Mouse (Mus musculus) left cerebral cortex, postnatal 4 days (tissue): ENCODE measurements around the gene Acat2. TPM values are rescaled to one million over a fixed set of nuclear protein-coding genes. Genes with fewer than 3 reads are reported as not detected.
"Not testable (repeated sequence)": the region's sequence is repeated elsewhere in the genome, so short reads cannot be mapped to it uniquely, and the experiment has no call there.

Experiments used
- DNase-seq: peaks from one replicate; pipeline ENCODE4 v3.0.0-alpha.2; 2022
- intact Hi-C: fragments of 180-260 bp; cut with DNase I; formaldehyde crosslinking; loops from one replicate; pipeline ENCODE4 v1.15.1; 2025
- total RNA-seq, 2 experiments: library from RNA; stranded (reverse); gene quantifications; 2 replicates each; pipeline ENCODE4 v1.2.3; 2021

The Acat2 gene
- total RNA-seq, 2 experiments from 2014 or later: 212 to 235 TPM

- intact Hi-C loops: no loop called here
- no peak for DNase-seq
Observed at GRCm38 (mm10) chr17:12909361-12910280, 50.9 kb downstream of the Acat2 start, which contains the start of gene Pnldc1. Gene Pnldc1 (minus strand): TSS chr17:12910230.

- DNase-seq: no peak
Observed at GRCm38 (mm10) chr17:12906436-12906835, 54.1 kb downstream of the Acat2 start.

GRCm38 (mm10) chr17:12905810-12906209 is 54.7 kb downstream of the Acat2 start:
- DNase-seq: no peak
- intact Hi-C loops: no loop called here

More at GRCm38 (mm10) chr17:12906436-12906835, 54.1 kb downstream of the Acat2 start:
- intact Hi-C loops: no loop called here

- intact Hi-C loops: no loop called here
- DNase-seq: no peak
Observed at GRCm38 (mm10) chr17:12904349-12904748, 56.2 kb downstream of the Acat2 start.

- intact Hi-C loops: no loop called here
- DNase-seq: no peak
Observed at GRCm38 (mm10) chr17:12903372-12904333, 56.9 kb downstream of the Acat2 start.

GRCm38 (mm10) chr17:12902291-12902690 is 58.3 kb downstream of the Acat2 start:
- intact Hi-C loops: no loop called here
- DNase-seq: no peak

GRCm38 (mm10) chr17:12898607-12899006 is 61.9 kb downstream of the Acat2 start:
- intact Hi-C loops, DNase-seq: not testable (repeated sequence)

GRCm38 (mm10) chr17:12897674-12898073 is 62.9 kb downstream of the Acat2 start:
- intact Hi-C loops: no loop called here
- DNase-seq: no peak

Other genes with a start within 250 kb of the Acat2 start
- gene Igf2r, start 191.1 kb downstream of the Acat2 start, total RNA-seq: 10 to 100 TPM; 33.2 to 35.2 TPM
- gene Mas1, start 92.6 kb downstream of the Acat2 start, total RNA-seq: 1 to 10 TPM; 3.4 to 9.2 TPM
- gene Mrgprh, start 84.7 kb downstream of the Acat2 start, total RNA-seq: not detected
- 1 to 10 TPM; 2.5 to 3.8 TPM for gene Pnldc1, start 50.5 kb downstream of the Acat2 start, total RNA-seq
- 100 to 1,000 TPM; 293 to 304 TPM for gene Tcp1, start 45.0 kb downstream of the Acat2 start, total RNA-seq
- gene Mrpl18, start 44.4 kb downstream of the Acat2 start, total RNA-seq: 10 to 100 TPM; 52.2 to 54.9 TPM
- gene Acat3, start 20.1 kb downstream of the Acat2 start, total RNA-seq: 1 to 10 TPM; 1.6 TPM
- gene Wtap, start 33.4 kb upstream of the Acat2 start, total RNA-seq: 100 to 1,000 TPM in 1 of 2 experiments, 10 to 100 TPM in 1; 95.1 to 103 TPM
- gene Sod2, start 46.1 kb upstream of the Acat2 start, total RNA-seq: 100 to 1,000 TPM; 158 TPM
- gene Gpr31b, start 91.5 kb upstream of the Acat2 start, total RNA-seq: under 1 TPM; 0.34 to 0.64 TPM
- gene Tcp10b, start 100.4 kb upstream of the Acat2 start, total RNA-seq: under 1 TPM; 0.42 to 0.60 TPM
- gene Unc93a, start 171.1 kb upstream of the Acat2 start, total RNA-seq: under 1 TPM; 0.22 to 0.24 TPM